Mouse (Mus musculus): ENCODE data around the gene Fryl. TPM values are rescaled to one million over a fixed set of nuclear protein-coding genes. Genes with fewer than 3 reads are reported as not detected.
"Not testable (repeated sequence)": the region's sequence is repeated elsewhere in the genome, so short reads cannot be mapped to it uniquely, and the experiment has no call there.

The Fryl gene
- total RNA-seq, 1 experiment from 2014 or later, result 154 TPM

DNA sequence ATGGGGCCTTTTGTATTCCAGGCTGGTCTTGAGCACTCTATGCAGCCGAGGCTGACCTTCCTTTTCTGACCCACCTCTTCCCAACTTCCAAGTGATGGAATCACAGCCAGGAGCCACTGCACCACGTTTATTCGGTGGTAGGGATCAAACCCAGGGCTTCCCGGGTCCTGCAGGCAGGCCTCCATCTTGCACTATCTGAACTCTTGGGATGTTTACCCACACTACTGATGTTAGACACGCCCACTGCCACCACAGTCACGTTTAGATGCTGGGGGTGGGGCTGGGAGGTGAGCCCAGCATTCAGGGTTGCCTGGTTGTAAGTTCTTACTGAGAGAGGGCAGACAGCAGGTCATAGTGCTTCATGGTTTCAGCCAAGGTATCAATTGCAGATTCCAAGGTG lies 189.5 kb downstream of the Fryl start:
- no peak for ATAC-seq (replicated peaks; ENCODE audit: insufficient number of reproducible peaks, low FRiP score, low TSS enrichment, poor library complexity, severe bottlenecking)

DNA sequence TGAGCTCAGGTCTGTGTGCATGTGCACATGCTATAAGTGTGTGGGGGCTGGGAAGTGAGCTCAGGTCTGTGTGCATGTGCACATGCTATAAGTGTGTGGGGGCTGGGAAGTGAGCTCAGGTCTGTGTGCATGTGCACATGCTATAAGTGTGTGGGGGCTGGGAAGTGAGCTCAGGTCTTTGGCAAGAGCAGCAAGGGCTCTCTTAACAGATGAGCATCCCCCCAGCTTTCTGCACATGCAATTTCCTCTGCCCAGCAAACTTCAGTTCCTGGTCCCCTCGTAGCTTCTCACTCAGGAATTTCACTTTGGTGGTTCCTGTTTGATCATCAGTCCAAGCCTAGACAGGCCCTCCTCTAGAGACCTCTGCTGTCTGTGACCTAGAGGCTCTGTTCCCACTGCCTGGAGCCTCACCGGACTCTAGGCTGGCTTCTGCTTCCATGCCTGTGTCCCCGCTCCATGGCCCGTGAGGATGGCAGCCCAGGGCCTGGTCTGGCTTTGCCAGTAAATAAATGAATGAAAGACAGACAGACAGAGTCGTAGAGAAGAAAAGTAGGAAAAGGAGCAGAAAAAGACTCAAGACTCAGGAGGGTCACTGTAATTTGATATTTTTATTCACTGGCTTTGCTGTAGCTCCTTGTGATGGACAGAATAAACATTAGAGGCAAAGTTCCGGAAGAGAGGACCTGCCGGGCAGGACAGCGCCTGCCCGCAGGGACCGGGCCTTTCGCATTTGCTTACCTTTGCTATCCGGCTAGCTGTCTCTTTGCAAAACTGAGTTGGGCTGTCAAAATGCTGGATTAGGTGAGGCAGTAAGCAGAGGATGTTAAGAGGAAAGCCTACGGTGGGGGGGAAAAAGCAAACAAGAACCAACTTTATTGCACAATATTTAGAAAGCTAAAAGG lies 192.4 kb downstream of the Fryl start:
- ATAC-seq (replicated peaks; ENCODE audit: insufficient number of reproducible peaks, low FRiP score, low TSS enrichment, poor library complexity, severe bottlenecking), result no peak

DNA sequence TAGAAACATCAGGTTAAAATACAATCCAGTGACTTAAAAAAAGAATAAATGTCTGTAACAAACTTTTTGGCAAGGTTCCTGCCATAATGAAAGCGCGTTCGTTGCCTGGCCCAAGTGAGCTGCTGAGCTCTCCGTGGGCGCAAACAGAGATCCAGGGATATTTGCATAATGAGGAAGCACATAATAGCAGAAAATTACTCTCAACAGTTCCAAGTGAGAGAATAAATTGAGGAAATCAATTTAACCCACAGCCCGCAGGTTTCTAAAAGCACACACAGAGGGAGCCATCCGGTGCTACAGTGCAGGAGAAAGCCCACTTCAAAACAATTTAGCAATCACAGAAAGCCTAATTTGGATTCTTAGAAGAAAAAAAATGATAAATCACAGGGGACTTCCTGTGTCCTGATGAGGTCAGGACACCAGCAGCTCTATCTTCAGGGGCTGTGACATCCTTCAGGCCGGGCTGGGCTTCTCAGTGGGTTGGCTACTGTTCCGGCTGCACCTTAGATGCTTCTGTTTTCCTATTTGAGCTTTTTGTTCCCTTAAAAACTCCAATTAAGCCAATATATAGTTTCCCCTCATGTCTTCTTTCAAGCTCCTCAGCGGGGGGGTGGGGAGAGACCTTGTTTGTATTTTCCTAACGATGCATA lies 194.8 kb downstream of the Fryl start:
- ATAC-seq (replicated peaks; ENCODE audit: insufficient number of reproducible peaks, low FRiP score, low TSS enrichment, poor library complexity, severe bottlenecking), result no peak

DNA sequence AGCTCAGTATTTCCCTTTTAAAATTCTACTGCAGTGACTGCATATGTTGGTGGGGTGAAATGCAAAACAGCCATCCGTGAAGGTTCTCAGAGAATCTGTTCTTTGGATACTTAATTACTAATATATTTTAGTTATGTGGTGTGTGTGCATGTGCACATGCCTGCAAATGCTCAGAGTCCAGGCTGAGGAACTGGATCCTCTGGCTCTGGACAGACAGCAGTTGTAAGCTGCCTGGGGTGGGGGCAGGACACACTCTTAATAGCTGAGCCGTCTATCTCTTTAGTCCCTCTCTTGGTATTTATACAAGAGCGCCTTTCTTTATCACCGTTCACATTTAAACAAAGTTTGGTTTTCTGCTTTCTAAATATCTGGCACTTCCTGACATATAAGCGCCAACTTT lies 199.5 kb downstream of the Fryl start:
- no peak for ATAC-seq (replicated peaks; ENCODE audit: insufficient number of reproducible peaks, low FRiP score, low TSS enrichment, poor library complexity, severe bottlenecking)

DNA sequence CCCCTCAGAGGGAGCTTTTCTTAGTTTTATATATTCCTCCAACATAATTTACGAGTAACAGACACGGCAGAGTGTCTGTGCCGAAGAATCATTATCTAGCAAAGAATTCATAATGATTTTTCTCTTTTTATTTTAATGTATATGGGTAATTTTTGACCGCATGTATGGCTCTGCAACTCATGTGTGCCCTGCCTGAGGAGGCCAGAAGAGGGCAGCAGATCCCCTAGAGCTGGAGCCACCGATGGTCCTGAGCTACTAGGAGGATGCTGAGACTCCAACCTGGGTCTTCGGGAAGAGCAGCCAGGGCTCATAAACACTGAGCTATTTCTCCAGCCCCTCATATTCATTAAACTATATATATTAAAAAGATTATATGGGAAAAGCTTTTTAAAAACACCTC lies 200.0 kb downstream of the Fryl start:
- ATAC-seq (replicated peaks; ENCODE audit: insufficient number of reproducible peaks, low FRiP score, low TSS enrichment, poor library complexity, severe bottlenecking), result no peak

DNA sequence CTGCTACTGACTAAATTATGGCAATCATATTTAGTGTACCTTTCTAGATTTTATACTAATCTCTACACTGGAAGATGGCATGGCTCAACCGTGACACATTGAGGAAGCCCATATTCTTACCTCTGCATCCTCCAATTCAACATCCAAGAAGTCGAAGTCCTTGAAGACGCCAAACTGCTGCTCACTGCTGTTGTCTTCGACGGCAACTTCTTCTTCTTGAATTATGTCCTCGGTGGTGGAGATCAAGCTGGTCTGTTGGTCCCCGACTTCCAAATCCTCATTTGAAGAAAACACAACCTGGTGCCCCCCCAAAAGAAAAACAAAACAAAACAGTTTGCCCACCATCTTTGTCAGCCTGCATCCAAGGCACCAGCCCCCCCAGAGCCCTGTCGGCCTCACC lies 202.5 kb downstream of the Fryl start:
- no peak for ATAC-seq (replicated peaks; ENCODE audit: insufficient number of reproducible peaks, low FRiP score, low TSS enrichment, poor library complexity, severe bottlenecking)

DNA sequence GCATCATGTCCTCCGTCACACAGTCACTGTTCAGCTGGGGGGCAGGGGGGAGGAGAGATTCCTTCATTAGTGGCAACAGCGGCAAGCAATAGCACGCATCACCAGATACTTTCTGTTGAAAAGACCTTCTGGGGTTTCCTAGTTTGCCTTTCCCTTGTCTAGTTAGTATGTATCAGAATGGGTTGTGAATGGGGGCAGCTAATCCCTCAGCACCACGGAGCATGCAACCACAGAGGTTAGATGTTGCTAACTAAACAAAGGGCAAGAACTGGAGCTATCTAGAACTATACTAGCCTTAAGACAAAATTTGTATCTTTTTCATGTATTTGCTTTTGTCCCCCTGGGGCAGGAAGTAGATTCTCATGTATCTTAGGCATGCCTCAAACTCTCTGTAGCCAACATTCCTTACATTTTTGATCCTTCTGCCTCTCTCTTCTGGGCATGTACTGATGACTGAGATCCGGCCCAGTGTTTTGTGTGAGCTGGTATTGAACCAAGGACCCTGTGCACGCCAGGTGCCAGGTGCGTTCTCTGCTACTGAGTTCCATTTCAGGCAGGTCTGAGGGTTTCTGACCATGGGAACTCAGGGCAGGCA lies 208.7 kb downstream of the Fryl start:
- no peak for ATAC-seq (replicated peaks; ENCODE audit: insufficient number of reproducible peaks, low FRiP score, low TSS enrichment, poor library complexity, severe bottlenecking)

DNA sequence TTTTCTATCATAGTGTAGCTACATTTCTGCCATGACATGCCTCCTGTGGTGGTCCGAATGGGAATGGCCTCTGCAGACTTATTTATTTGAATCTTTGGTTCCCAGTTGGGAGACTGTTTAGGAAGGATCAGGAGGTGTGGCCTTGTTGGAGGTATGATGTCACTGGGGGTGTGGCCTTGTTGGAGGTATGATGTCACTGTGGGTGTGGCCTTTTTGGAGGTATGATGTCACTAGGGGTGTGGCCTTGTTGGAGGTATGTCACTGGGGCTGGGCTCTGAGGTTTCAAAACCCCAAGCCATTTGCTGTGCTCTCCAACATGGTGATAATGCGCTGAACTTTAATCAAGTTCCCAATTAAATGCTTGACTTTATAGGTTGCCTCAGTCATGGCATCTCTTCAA lies 212.4 kb downstream of the Fryl start:
- no peak for ATAC-seq (replicated peaks; ENCODE audit: insufficient number of reproducible peaks, low FRiP score, low TSS enrichment, poor library complexity, severe bottlenecking)

DNA sequence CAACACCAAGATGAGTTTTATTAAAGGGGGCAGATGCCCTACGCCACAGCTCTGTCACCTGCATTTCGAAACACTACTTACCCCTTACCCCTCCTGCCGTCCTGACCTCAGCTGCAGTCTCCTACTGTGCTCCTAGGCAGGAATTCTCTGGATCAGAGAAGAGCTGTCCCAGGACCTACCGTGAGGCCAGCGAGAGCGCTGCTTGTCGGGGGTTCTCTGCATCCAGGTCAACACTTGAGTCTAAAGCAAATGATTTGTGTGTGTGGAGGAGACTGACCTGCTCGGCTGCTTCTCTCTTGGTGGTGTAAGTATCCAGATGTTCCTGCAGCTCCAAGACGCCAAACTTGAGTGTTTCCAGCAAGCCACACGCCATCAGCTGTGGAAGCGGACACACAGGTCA lies 223.9 kb downstream of the Fryl start:
- ATAC-seq (replicated peaks; ENCODE audit: insufficient number of reproducible peaks, low FRiP score, low TSS enrichment, poor library complexity, severe bottlenecking), result no peak

DNA sequence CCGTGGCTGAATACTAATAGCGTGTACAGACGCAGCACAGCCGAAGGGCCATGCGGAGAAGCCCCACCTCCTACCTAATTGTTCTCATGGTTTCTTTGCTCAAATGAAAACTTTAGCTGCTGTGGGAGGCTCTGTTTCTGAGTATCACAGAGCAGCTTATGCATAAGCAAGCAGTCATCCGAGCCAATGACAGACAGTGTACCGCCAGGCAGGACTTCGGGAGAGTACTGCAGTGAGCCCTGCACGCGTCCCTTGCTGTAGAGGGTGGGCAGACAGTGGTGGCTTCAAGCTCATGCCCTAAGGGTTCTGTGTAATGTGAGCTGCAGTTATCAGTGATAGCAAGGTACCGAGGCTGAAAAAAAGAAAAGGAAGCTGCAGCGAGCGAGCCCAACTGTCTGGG lies 227.8 kb downstream of the Fryl start:
- no peak for ATAC-seq (replicated peaks; ENCODE audit: insufficient number of reproducible peaks, low FRiP score, low TSS enrichment, poor library complexity, severe bottlenecking)

DNA sequence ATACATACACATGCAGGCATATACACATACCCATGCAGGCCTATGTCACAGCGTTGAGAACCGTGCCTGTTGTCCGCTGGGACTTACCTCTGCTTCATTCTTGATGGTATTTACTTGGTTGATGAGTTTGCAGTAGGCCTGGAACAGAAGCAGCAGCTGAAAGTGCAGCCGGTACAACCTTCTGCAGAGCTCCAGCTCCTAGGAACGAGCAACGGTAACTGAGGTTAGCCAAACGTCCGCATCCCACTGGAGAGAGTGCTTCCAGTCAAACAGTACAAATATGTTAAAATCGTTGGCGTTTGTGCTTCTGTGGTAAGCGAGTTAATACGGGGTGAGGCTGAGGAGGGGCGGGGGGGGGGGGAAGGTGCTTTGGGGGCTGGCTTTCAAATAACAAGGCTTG lies 232.6 kb downstream of the Fryl start:
- ATAC-seq (replicated peaks; ENCODE audit: insufficient number of reproducible peaks, low FRiP score, low TSS enrichment, poor library complexity, severe bottlenecking), result no peak

DNA sequence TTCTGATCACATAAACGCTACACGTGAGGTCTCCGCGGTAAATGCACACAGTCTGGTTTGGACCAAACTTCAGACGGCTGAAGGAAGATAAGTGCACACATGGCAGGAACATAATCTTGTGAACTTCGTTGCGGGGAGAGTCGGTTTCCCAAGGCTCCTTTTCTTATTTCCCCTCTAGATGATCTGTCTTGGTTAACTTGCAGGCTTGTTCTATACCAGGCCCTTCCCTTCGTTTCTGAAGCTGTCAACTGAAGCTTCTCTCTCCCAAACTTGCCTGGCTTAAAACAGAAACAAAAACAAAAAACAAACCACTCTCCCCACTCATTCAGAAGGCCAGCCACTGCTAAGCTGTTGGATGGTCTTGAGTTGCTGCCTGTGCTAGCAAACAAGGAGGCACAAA lies 241.7 kb downstream of the Fryl start:
- no peak for ATAC-seq (replicated peaks; ENCODE audit: insufficient number of reproducible peaks, low FRiP score, low TSS enrichment, poor library complexity, severe bottlenecking)

DNA sequence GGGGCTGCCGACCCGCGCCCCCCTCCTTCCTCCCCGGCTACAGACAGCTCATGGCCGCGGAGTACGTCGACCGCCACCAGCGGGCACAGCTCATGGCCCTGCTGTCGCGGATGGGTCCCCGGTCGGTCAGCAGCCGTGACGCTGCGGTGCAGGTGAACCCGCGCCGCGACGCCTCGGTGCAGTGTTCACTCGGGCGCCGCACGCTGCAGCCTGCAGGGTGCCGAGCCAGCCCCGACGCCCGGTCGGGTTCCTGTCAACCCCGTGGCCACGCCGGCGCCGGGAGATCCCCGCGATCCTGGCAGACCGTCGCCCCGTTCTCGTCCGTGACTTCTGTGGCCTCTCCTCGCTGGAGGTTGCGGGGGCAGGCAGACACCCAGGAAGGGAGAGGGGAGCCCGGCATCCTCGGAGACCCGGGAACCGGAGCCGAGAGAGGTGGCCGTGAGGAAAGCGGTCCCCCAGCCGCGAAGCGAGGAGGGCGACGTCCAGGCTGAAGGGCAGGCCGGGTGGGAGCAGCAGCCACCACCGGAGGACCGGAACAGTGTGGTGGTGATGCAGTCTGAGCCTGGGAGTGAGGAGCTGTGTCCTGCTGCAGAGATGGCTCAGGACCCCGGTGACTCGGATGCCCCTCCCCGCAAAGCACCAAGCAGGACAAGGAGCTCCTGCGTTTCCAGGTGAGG lies 242.7 kb downstream of the Fryl start:
- not testable (repeated sequence) for ATAC-seq (replicated peaks; ENCODE audit: insufficient number of reproducible peaks, low FRiP score, low TSS enrichment, poor library complexity, severe bottlenecking)

DNA sequence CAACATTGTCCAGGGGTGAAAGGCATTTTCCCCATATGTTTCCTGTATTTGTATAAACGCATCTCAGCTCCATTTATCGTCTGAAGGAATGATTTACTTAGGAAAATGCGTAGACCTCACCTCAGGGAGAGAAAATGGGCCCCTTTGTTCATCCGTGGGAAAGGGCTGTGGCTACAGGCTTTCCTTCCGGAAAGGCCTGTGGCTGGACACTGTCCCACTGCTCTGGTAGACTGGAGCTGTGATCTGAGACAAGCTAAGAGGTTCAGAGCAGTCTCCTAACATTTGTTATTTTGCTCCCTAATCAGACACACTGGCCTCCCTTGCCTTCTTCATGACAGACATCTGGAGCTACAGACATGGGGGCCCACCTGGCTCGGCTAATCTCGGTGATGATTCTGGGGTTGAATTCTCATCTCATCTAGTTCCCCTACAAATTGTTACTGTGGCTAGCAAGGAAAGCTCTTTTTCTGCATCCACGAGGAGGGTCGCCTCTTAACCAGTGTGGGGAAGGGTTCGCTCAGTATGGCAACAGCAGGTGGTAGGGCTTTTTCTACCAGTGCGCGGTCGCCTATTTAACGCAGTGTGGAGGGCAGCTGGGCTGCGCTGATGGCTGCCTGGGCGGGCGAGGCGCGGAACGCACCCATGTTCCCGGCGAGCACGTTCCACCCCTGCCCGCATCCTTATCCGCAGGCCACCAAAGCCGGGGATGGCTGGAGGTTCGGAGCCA lies 243.4 kb downstream of the Fryl start:
- not testable (repeated sequence) for ATAC-seq (replicated peaks; ENCODE audit: insufficient number of reproducible peaks, low FRiP score, low TSS enrichment, poor library complexity, severe bottlenecking)

DNA sequence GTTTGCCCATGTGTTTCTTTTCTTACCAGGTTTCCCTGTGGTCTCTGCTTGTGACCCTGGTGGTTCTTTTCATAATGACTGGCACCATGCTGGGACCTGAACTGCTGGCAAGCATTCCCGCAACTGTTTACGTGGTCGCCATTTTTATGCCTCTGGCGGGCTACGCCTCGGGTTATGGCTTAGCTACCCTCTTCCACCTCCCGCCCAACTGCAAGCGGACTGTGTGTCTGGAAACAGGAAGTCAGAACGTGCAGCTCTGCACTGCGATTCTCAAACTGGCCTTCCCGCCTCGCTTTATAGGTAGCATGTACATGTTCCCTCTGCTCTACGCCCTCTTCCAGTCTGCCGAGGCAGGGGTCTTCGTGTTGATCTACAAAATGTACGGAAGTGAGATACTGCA lies 244.6 kb downstream of the Fryl start:
- not testable (repeated sequence) for ATAC-seq (replicated peaks; ENCODE audit: insufficient number of reproducible peaks, low FRiP score, low TSS enrichment, poor library complexity, severe bottlenecking)

DNA sequence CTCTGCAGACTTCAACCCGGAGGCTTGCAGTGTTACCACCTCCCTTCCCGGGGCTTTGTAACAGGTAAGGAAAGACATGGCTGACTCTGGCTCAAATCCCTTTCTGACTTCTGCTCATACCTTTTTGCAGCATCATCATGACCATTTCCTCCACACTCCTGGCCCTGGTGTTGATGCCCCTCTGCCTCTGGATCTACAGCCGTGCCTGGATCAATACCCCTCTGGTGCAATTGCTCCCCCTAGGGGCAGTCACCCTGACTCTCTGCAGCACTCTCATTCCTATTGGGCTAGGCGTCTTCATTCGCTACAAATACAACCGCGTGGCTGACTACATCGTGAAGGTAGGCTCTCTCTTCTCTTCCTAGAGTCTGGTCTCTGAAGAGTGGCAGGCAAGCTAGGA lies 248.2 kb downstream of the Fryl start:
- peak; percentile 57; the same call in 1 of the 2 replicates for ATAC-seq (replicated peaks; ENCODE audit: insufficient number of reproducible peaks, low FRiP score, low TSS enrichment, poor library complexity, severe bottlenecking)

DNA sequence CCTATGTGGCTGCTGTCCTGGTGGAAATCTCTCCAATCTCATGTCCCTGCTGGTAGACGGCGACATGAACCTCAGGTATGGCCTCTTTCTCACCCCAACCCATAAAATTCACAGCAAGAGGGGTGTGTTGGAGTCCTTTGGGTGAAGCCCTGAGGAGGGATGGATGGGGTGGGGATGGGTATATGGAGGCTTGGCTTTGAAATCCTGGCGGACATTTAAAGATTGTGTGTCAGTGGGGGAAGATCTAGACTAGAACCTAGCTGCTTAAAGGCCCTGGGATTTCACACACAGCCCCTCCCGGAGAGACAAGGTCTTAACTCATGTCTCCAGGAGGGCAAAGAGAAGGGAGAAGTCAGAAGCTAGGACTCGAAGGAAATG lies 248.8 kb downstream of the Fryl start:
- no peak for ATAC-seq (replicated peaks; ENCODE audit: insufficient number of reproducible peaks, low FRiP score, low TSS enrichment, poor library complexity, severe bottlenecking)

DNA sequence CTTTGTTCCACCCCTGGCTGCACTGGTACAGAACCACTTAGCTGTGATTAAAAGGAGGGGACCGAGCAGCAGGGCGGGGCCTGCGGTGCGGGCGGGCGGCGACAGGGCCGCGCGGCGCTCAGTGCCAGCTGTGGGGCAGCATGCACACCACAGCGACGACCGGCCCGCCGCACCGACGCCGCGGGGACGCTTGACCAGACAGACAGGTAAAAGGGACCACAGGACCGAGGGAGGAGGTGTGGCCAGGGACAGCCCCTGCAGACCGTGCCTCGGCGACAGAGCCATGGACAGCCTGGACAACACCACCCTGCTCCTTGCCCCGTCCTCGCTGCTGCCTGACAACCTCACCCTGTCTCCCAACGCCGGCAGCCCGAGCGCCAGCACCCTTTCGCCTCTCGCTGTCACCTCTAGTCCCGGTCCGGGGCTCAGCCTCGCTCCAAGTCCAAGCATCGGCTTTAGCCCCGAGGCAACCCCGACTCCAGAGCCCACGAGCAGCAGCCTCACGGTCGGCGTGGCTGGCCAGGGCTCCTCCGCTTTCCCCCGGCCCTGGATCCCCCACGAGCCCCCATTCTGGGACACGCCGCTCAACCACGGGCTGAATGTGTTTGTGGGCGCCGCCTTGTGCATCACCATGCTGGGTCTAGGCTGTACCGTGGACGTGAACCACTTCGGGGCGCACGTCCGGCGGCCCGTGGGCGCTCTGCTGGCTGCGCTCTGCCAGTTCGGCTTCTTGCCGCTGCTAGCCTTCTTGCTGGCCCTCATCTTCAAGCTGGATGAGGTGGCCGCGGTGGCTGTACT lies 249.4 kb downstream of the Fryl start, which contains the start of gene Slc10a4:
Slc10a4 (plus strand) TSS at position 100 of the 798 bp plus-strand sequence.
- no peak for ATAC-seq (replicated peaks; ENCODE audit: insufficient number of reproducible peaks, low FRiP score, low TSS enrichment, poor library complexity, severe bottlenecking)
